Mouse (Mus musculus) frontal cortex, adult 2 months (tissue): Measurements from ENCODE around the gene Ptp4a2. TPM values are rescaled to one million over a fixed set of nuclear protein-coding genes. Genes with fewer than 3 reads are reported as not detected.
"Not testable (repeated sequence)": the region's sequence is repeated elsewhere in the genome, so short reads cannot be mapped to it uniquely, and the experiment has no call there.

Experiments used
- DNase-seq, 2 experiments: peaks; one replicate each; pipeline ENCODE4 v3.0.0; 2022; ENCODE audit warnings: low spot score in 1 of 2; ENCODE audit errors: extremely low spot score in 1 of 2
- polyA plus RNA-seq: library from polyadenylated mRNA; depleted of rRNA; stranded (reverse); fragments of >200 nt; gene quantifications from 2 replicates; pipeline ENCODE4 v1.2.3, GENCODE M21; 2012; rRNA removed

Gene Ptp4a2
- 77.1 and 82.1 TPM in 2 replicates for polyA plus RNA-seq

- DNase-seq, result peak in 1 of 2 experiments; percentile 23
These were observed at the start of gene Ptp4a2 for GRCm38 (mm10) chr4:129810798-129811604. Ptp4a2 (plus strand) TSS chr4:129811219.

GRCm38 (mm10) chr4:129761606-129762005 is 49.4 kb upstream of the Ptp4a2 start:
- DNase-seq, result no peak

- DNase-seq, result not testable (repeated sequence)
These were observed 48.5 kb upstream of the Ptp4a2 start for GRCm38 (mm10) chr4:129762496-129762895.

GRCm38 (mm10) chr4:129765351-129765750 is 45.7 kb upstream of the Ptp4a2 start:
- DNase-seq, result no peak

GRCm38 (mm10) chr4:129767782-129768181 is 43.2 kb upstream of the Ptp4a2 start:
- no peak for DNase-seq

- DNase-seq, result not testable (repeated sequence)
These were observed 42.3 kb upstream of the Ptp4a2 start for GRCm38 (mm10) chr4:129768742-129769141.

GRCm38 (mm10) chr4:129770600-129770999 is 40.4 kb upstream of the Ptp4a2 start:
- no peak for DNase-seq

- DNase-seq, result no peak
These were observed 39.7 kb upstream of the Ptp4a2 start for GRCm38 (mm10) chr4:129771314-129771671.

GRCm38 (mm10) chr4:129771672-129772521 is 39.1 kb upstream of the Ptp4a2 start:
- DNase-seq, result peak in 1 of 2 experiments; percentile 40

GRCm38 (mm10) chr4:129781881-129782675 is 28.9 kb upstream of the Ptp4a2 start:
- DNase-seq, result peak in 1 of 2 experiments; percentile 33

GRCm38 (mm10) chr4:129782857-129783331 is 28.1 kb upstream of the Ptp4a2 start:
- no peak for DNase-seq

GRCm38 (mm10) chr4:129783506-129783905 is 27.5 kb upstream of the Ptp4a2 start:
- no peak for DNase-seq

GRCm38 (mm10) chr4:129785178-129785577 is 25.8 kb upstream of the Ptp4a2 start:
- peak; percentile 52 to 95 for DNase-seq

- DNase-seq, result no peak
These were observed 22.3 kb upstream of the Ptp4a2 start for GRCm38 (mm10) chr4:129788693-129789092.

GRCm38 (mm10) chr4:129789635-129790034 is 21.4 kb upstream of the Ptp4a2 start:
- no peak for DNase-seq

- DNase-seq, result no peak
These were observed 20.5 kb upstream of the Ptp4a2 start for GRCm38 (mm10) chr4:129790475-129790874.

GRCm38 (mm10) chr4:129791399-129791798 is 19.6 kb upstream of the Ptp4a2 start:
- no peak for DNase-seq

GRCm38 (mm10) chr4:129792666-129793202 is 18.3 kb upstream of the Ptp4a2 start:
- DNase-seq, result no peak

- DNase-seq, result no peak
These were observed 17.2 kb upstream of the Ptp4a2 start for GRCm38 (mm10) chr4:129793713-129794329.
